Mouse (Mus musculus): ENCODE measurements around the gene Abo.
"Not testable (repeated sequence)": the region's sequence is repeated elsewhere in the genome, so short reads cannot be mapped to it uniquely, and the experiment has no call there.

Abo gene

GRCm38 (mm10) chr2:26864879-26865278 lies at the start of gene Abo:
Gene Abo, minus strand, starts transcription at chr2:26864979.
- no peak for DNase-seq (ENCODE audit: low spot score in 2 of 2)

- DNase-seq (ENCODE audit: low spot score in 2 of 2), result no peak
Measured at GRCm38 (mm10) chr2:26914148-26914941, 49.6 kb upstream of the Abo start.

- DNase-seq (ENCODE audit: low spot score in 2 of 2), result no peak
Measured at GRCm38 (mm10) chr2:26913416-26914147, 48.8 kb upstream of the Abo start.

GRCm38 (mm10) chr2:26912253-26912770 lies 47.5 kb upstream of the Abo start:
- no peak for DNase-seq (ENCODE audit: low spot score in 2 of 2)

- peak; percentile 65 to 69 for DNase-seq (ENCODE audit: low spot score in 2 of 2)
Measured at GRCm38 (mm10) chr2:26910994-26911765, 46.4 kb upstream of the Abo start.

- peak; percentile 99 to 100 for DNase-seq (ENCODE audit: low spot score in 2 of 2)
Measured at GRCm38 (mm10) chr2:26910124-26910993, 45.6 kb upstream of the Abo start, which contains the start of the genes Med22 and Rpl7a. Gene Med22, minus strand, starts transcription at chr2:26910677. Gene Rpl7a, plus strand, starts transcription at chr2:26910764.

GRCm38 (mm10) chr2:26909387-26909784 lies 44.6 kb upstream of the Abo start:
- DNase-seq (ENCODE audit: low spot score in 2 of 2), result no peak

GRCm38 (mm10) chr2:26908710-26909386 lies 44.1 kb upstream of the Abo start:
- DNase-seq (ENCODE audit: low spot score in 2 of 2), result no peak

- DNase-seq (ENCODE audit: low spot score in 2 of 2), result no peak
Measured at GRCm38 (mm10) chr2:26907109-26907508, 42.3 kb upstream of the Abo start.

GRCm38 (mm10) chr2:26906431-26906830 lies 41.7 kb upstream of the Abo start:
- no peak for DNase-seq (ENCODE audit: low spot score in 2 of 2)

- no peak for DNase-seq (ENCODE audit: low spot score in 2 of 2)
Measured at GRCm38 (mm10) chr2:26905936-26906335, 41.2 kb upstream of the Abo start.

- no peak for DNase-seq (ENCODE audit: low spot score in 2 of 2)
Measured at GRCm38 (mm10) chr2:26903311-26903710, 38.5 kb upstream of the Abo start.

- DNase-seq (ENCODE audit: low spot score in 2 of 2), result peak; percentile 92 to 93
Measured at GRCm38 (mm10) chr2:26902467-26903220, 37.9 kb upstream of the Abo start, which contains the start of gene Surf6. Gene Surf6, minus strand, starts transcription at chr2:26902879.

- no peak for DNase-seq (ENCODE audit: low spot score in 2 of 2)
Measured at GRCm38 (mm10) chr2:26901834-26902400, 37.1 kb upstream of the Abo start.

GRCm38 (mm10) chr2:26900731-26901130 lies 36.0 kb upstream of the Abo start:
- no peak for DNase-seq (ENCODE audit: low spot score in 2 of 2)

- no peak for DNase-seq (ENCODE audit: low spot score in 2 of 2)
Measured at GRCm38 (mm10) chr2:26895898-26896297, 31.1 kb upstream of the Abo start.

GRCm38 (mm10) chr2:26886170-26886569 lies 21.4 kb upstream of the Abo start:
- not testable (repeated sequence) for DNase-seq (ENCODE audit: low spot score in 2 of 2)

- not testable (repeated sequence) for DNase-seq (ENCODE audit: low spot score in 2 of 2)
Measured at GRCm38 (mm10) chr2:26885541-26885940, 20.8 kb upstream of the Abo start.

- DNase-seq (ENCODE audit: low spot score in 2 of 2), result no peak
Measured at GRCm38 (mm10) chr2:26878571-26878970, 13.8 kb upstream of the Abo start.

Data from frontal cortex, postnatal 10 days (tissue).